Mouse (Mus musculus) stomach, postnatal 0 days (tissue): Measurements from ENCODE around the gene Gm8773.

Experiments
- CTCF ChIP-seq: IDR thresholded peaks from 2 replicates; pipeline ENCODE4 v1.5.1; 2016; ENCODE audit warnings: antibody characterized with exemption, low read depth, mild to moderate bottlenecking, moderate library complexity
- EP300 ChIP-seq: optimal IDR thresholded peaks from 2 replicates; pipeline ENCODE3; 2016; ENCODE audit warnings: antibody characterized with exemption

DNA sequence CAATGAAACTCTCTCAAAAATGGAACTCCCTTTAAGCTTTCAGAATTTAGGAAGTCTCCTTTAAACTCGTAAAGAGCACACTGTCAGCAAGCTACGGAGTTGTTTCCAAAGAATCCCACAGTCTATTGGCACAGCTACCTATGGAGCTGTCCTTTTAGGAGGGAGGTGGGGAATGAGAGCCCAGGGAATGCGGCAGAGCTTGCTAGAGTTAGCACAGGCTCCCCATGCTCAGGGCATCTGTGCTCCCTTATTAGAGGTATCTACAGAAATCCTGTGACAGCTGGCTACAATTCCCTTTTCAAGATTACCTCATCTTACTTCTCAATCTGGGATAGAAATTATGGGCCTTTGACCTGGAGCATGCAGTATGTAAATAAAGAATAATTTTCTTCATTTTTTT lies 36.9 kb downstream of the Gm8773 start:
- TF ChIP-seq CTCF: no peak
- no peak for TF ChIP-seq EP300
